Mouse (Mus musculus) inflammation-experienced regulatory T-cells (primary cell): Measurements from ENCODE around the gene Adgrg1. TPM values are rescaled to one million over a fixed set of nuclear protein-coding genes. Genes with fewer than 3 reads are reported as not detected.

Experiments used
- polyA plus RNA-seq, 2 experiments: library from polyadenylated mRNA; unstranded; fragments of 100-300 nt; shearing (Covaris generic); gene quantifications; one replicate each; pipeline ENCODE4 v1.2.1; 2017

Gene Adgrg1
- polyA plus RNA-seq = 1 to 10 TPM; 2.4 to 2.5 TPM

GRCm38 (mm10) chr8:94974467-94975165 is at the start of gene Adgrg1:
Gene Adgrg1 (plus strand): TSS chr8:94974751.

GRCm38 (mm10) chr8:95017451-95017850 is 42.9 kb downstream of the Adgrg1 start, which contains the start of gene Adgrg3:
Gene Adgrg3 (plus strand): TSS chr8:95017692.

GRCm38 (mm10) chr8:95054927-95055510 is 80.5 kb downstream of the Adgrg1 start, which contains the start of gene Drc7:
Gene Drc7 (plus strand): TSS chr8:95055103.

Other genes with a start within 250 kb of the Adgrg1 start
- gene Ccl22, start 229.2 kb upstream of the Adgrg1 start, polyA plus RNA-seq = under 1 TPM in 1 of 2 experiments, not detected in 1; 0.13 TPM
- under 1 TPM in 1 of 2 experiments, not detected in 1; 0.10 TPM for gene Cx3cl1, start 202.7 kb upstream of the Adgrg1 start, polyA plus RNA-seq
- under 1 TPM in 1 of 2 experiments, not detected in 1; 0.59 TPM for gene Ccl17, start 164.3 kb upstream of the Adgrg1 start, polyA plus RNA-seq
- gene Coq9, start 136.4 kb upstream of the Adgrg1 start, polyA plus RNA-seq = 10 to 100 TPM; 60.5 to 66.0 TPM
- 10 to 100 TPM; 90.5 to 98.2 TPM for gene Ciapin1, start 136.4 kb upstream of the Adgrg1 start, polyA plus RNA-seq
- 100 to 1,000 TPM in 1 of 2 experiments, 10 to 100 TPM in 1; 93.8 to 107 TPM for gene Polr2c, start 117.3 kb upstream of the Adgrg1 start, polyA plus RNA-seq
- gene Dok4, start 98.4 kb upstream of the Adgrg1 start, polyA plus RNA-seq = 1 to 10 TPM in 1 of 2 experiments, under 1 TPM in 1; 0.11 to 4.4 TPM
- gene Ccdc102a, start 56.7 kb upstream of the Adgrg1 start, polyA plus RNA-seq = 1 to 10 TPM in 1 of 2 experiments, under 1 TPM in 1; 0.13 to 1.8 TPM
- gene Adgrg5, start 51.1 kb upstream of the Adgrg1 start, polyA plus RNA-seq = under 1 TPM; 0.82 to 0.93 TPM
- gene Adgrg3, start 42.9 kb downstream of the Adgrg1 start, polyA plus RNA-seq = 1 to 10 TPM in 1 of 2 experiments, not detected in 1; 1.1 TPM
- gene Drc7, start 80.4 kb downstream of the Adgrg1 start, polyA plus RNA-seq = 1 to 10 TPM in 1 of 2 experiments, under 1 TPM in 1; 0.16 to 1.6 TPM
- 10 to 100 TPM; 19.5 to 20.9 TPM for gene Katnb1, start 106.4 kb downstream of the Adgrg1 start, polyA plus RNA-seq
- gene Kifc3, start 228.1 kb downstream of the Adgrg1 start, polyA plus RNA-seq = 1 to 10 TPM; 1.5 to 2.6 TPM